Mouse (Mus musculus): ENCODE measurements at regions not wholly inside any gene's neighbourhood (a gene's known extent, or its start where the extent isn't known, plus 50 kb on each side); places are given as distances from the start of the nearest gene placed in this dataset.

GRCm38 (mm10) chr8:117894861-117895260, 93.1 kb upstream of the Mphosph6 start:
- DNase-seq (ENCODE audit: low spot score in 2 of 2): no peak

- no peak for DNase-seq (ENCODE audit: low spot score in 2 of 2)
Observed at GRCm38 (mm10) chr8:117890211-117890610, 88.5 kb upstream of the Mphosph6 start.

GRCm38 (mm10) chr8:117881414-117881973, 79.8 kb upstream of the Mphosph6 start:
- DNase-seq (ENCODE audit: low spot score in 2 of 2): no peak

GRCm38 (mm10) chr8:117880279-117880975, 78.7 kb upstream of the Mphosph6 start:
- no peak for DNase-seq (ENCODE audit: low spot score in 2 of 2)

- DNase-seq (ENCODE audit: low spot score in 2 of 2): no peak
Observed at GRCm38 (mm10) chr8:117873611-117874010, 71.9 kb upstream of the Mphosph6 start.

GRCm38 (mm10) chr8:117867138-117867537, 65.4 kb upstream of the Mphosph6 start:
- DNase-seq (ENCODE audit: low spot score in 2 of 2): no peak

GRCm38 (mm10) chr8:117865014-117865413, 63.3 kb upstream of the Mphosph6 start:
- DNase-seq (ENCODE audit: low spot score in 2 of 2): no peak

- peak; percentile 28 to 77 for DNase-seq (ENCODE audit: low spot score in 2 of 2)
Observed at GRCm38 (mm10) chr8:117863837-117864236, 62.1 kb upstream of the Mphosph6 start.

- no peak for DNase-seq (ENCODE audit: low spot score in 2 of 2)
Observed at GRCm38 (mm10) chr8:117862318-117862717, 60.6 kb upstream of the Mphosph6 start.

GRCm38 (mm10) chr8:117859734-117860133, 58.0 kb upstream of the Mphosph6 start:
- DNase-seq (ENCODE audit: low spot score in 2 of 2): no peak

- no peak for DNase-seq (ENCODE audit: low spot score in 2 of 2)
Observed at GRCm38 (mm10) chr8:117859095-117859494, 57.4 kb upstream of the Mphosph6 start.

- DNase-seq (ENCODE audit: low spot score in 2 of 2): no peak
Observed at GRCm38 (mm10) chr8:117856121-117856520, 54.4 kb upstream of the Mphosph6 start.

- no peak for DNase-seq (ENCODE audit: low spot score in 2 of 2)
Observed at GRCm38 (mm10) chr8:117854942-117855491, 53.3 kb upstream of the Mphosph6 start.

- DNase-seq (ENCODE audit: low spot score in 2 of 2): no peak
Observed at GRCm38 (mm10) chr8:117854301-117854700, 52.6 kb upstream of the Mphosph6 start.

- no peak for DNase-seq (ENCODE audit: low spot score in 2 of 2)
Observed at GRCm38 (mm10) chr8:117853408-117853807, 51.7 kb upstream of the Mphosph6 start.

GRCm38 (mm10) chr8:117852521-117852920, 50.8 kb upstream of the Mphosph6 start:
- no peak for DNase-seq (ENCODE audit: low spot score in 2 of 2)
